Mouse (Mus musculus) liver, embryonic 16.5 days (tissue): ENCODE results near the gene Cyp2s1. TPM values are rescaled to one million over a fixed set of nuclear protein-coding genes. Genes with fewer than 3 reads are reported as not detected.

Source experiments
- ATAC-seq: fragments of 200-750 bp; cut with Nextera tagmentation; 2 replicates; pipeline ENCODE4 v1.8.0; 2017; ENCODE audit warnings: low read depth, mild to moderate bottlenecking, moderate number of reproducible peaks, moderate library complexity
- H3K27ac ChIP-seq: fragments of 300-500 bp; sonication (generic); 2 replicates; pipeline ENCODE4 v1.5.1; 2014; ENCODE audit warnings: mild to moderate bottlenecking, low read length
- H3K27me3 ChIP-seq: fragments of 300-500 bp; sonication (generic); 2 replicates; pipeline ENCODE4 v1.6.1; 2014; ENCODE audit warnings: low read depth, low read length, mixed read lengths; ENCODE audit not compliant: control insufficient read depth, insufficient read depth
- H3K36me3 ChIP-seq: fragments of 300-500 bp; sonication (generic); 2 replicates; pipeline ENCODE4 v1.6.1; 2014; ENCODE audit warnings: mild to moderate bottlenecking; ENCODE audit not compliant: control insufficient read depth, insufficient read depth
- H3K4me1 ChIP-seq: fragments of 300-500 bp; sonication (generic); 2 replicates; pipeline ENCODE4 v1.6.1; 2014; ENCODE audit warnings: low read depth, low read length, mixed read lengths; ENCODE audit not compliant: control insufficient read depth
- H3K4me2 ChIP-seq: fragments of 300-500 bp; sonication (generic); 2 replicates; pipeline ENCODE4 v1.6.1; 2014; ENCODE audit warnings: low read depth, low read length, mixed read lengths
- H3K4me3 ChIP-seq: fragments of 300-500 bp; sonication (generic); 2 replicates; pipeline ENCODE4 v1.5.1; 2014; ENCODE audit warnings: low read depth, mild to moderate bottlenecking, low read length
- H3K9ac ChIP-seq: fragments of 300-500 bp; sonication (generic); 2 replicates; pipeline ENCODE4 v1.6.1; 2014; ENCODE audit warnings: low read depth, low read length
- H3K9me3 ChIP-seq: fragments of 300-500 bp; sonication (generic); replicated peaks from 2 replicates; pipeline ENCODE4 v1.6.1; 2016; ENCODE audit warnings: low read length; ENCODE audit not compliant: control insufficient read depth
- WGBS: fragments of 180-500 bp; shearing (Covaris S2); extraction: QIAGEN DNeasy Blood & Tissue Kit; methylation state at CpG from one replicate; pipeline ENCODE4 v1.1.7; 2014; ENCODE audit not compliant: insufficient replicate concordance; 5-methylcytosine and 5-hydroxymethylcytosine counted together
- microRNA-seq: library from miRNA; unstranded; fragments of <30 nt; microRNA quantifications from one replicate; pipeline ENCODE4, GENCODE M21; 2016
- polyA plus RNA-seq: library from polyadenylated mRNA; unstranded; fragments of >200 nt; fragmentation: Nextera tagmentation; extraction: Ambion mirVana; gene quantifications from 2 replicates; pipeline ENCODE4 v1.2.1, GENCODE M21; 2015

Cyp2s1 gene
- polyA plus RNA-seq, 1 experiment from 2014 or later = 0.80 TPM

DNA sequence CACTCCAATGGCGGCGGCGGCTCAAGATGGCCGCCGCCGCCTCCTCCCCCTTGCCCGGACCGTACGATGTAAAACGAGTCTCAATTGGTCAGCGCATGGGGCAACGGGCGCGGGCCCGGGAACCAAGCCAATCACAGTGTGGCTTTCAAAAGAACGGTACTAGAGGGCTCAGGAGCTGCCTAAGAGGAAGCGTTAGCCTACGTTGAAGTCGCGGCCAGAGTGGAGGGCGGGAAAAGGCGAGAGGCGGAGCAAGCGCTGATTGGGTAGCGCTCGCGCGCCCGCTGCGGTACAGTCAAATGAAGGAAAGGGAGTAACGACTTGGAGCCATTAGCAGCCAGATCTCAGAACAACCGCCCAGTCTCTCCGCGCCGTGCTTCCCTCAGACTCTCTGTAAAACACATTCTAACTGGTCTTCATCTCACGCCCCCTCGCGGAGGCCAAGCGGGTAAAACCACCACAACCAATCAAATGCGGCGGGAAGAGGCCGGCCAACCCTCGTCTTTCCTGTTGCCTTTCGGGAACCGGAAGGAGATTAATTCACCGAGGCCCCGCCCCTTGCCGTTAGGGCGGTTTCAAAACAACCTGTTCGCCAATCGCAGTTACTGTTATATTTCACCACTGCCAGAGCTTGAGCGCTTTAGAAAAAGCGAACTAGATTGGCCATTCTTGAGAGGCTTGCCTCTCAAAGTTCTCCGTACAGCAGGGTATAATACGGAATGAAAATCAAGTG, 61.8 kb downstream of the Cyp2s1 start, which contains the start of gene Hnrnpul1:
TSS of gene Hnrnpul1 (minus strand) at position 20 of the 730 bp plus-strand sequence.
- Histone ChIP-seq H3K9ac (peak within 1 kb of the TSS; percentile 99), H3K9me3 (no peaks in the 10 kb centered on the region), H3K36me3 (peaks cover 13% of the 10 kb centered on the region), H3K27ac (peak within 1 kb of the TSS; percentile 96), H3K4me3 (peak within 1 kb of the TSS; percentile 93), H3K4me1 (peaks cover 19% of the 10 kb centered on the region), H3K4me2 (peak within 1 kb of the TSS; percentile 83), H3K27me3 (no peaks in the 10 kb centered on the region)
- WGBS = under 1% methylated on average over 55 of the region's 55 CpGs
- peak; percentile 89 for ATAC-seq

DNA sequence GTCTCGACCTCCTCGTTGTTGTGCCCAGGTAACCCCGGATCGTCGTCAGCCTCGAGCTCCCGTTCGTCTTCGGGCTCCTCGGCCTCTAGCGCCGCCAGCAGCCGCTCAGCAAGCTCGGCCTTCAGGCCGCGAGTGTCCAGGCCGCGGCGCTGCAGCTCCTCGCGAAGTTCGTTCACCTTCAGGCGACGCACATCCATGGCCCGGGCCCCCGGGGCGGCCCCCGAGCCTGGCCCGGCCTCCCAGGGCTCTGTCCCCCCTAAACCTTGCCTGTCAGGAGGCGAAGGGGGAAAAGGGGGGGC, 62.3 kb downstream of the Cyp2s1 start:
- peak overlapping the region; percentile 99 for H3K9ac ChIP-seq
- 0% methylated on average over 30 of the region's 30 CpGs for WGBS
- H3K36me3 ChIP-seq = peaks cover 18% of the 10 kb centered on the region
- no peaks in the 10 kb centered on the region for H3K27me3 ChIP-seq
- no peaks in the 10 kb centered on the region for H3K9me3 ChIP-seq
- ATAC-seq = no peak
- H3K4me2 ChIP-seq = peak overlapping the region; percentile 70; the same call in 1 of the 2 replicates
- peaks cover 19% of the 10 kb centered on the region for H3K4me1 ChIP-seq
- H3K4me3 ChIP-seq = peak overlapping the region; percentile 93
- H3K27ac ChIP-seq = peak overlapping the region; percentile 96

- Histone ChIP-seq H3K27ac (peak overlapping the region; percentile 96), H3K9me3 (no peaks in the 10 kb centered on the region), H3K9ac (peak overlapping the region; percentile 99), H3K4me2 (peak overlapping the region; percentile 70), H3K4me1 (peaks cover 19% of the 10 kb centered on the region), H3K27me3 (no peaks in the 10 kb centered on the region), H3K36me3 (peaks cover 23% of the 10 kb centered on the region), H3K4me3 (peak overlapping the region; percentile 93)
- under 1% methylated on average over 44 of the region's 46 CpGs for WGBS
- ATAC-seq = no peak
These were observed 62.9 kb downstream of the Cyp2s1 start for GRCm38 (mm10) chr7:25753643-25754438.

DNA sequence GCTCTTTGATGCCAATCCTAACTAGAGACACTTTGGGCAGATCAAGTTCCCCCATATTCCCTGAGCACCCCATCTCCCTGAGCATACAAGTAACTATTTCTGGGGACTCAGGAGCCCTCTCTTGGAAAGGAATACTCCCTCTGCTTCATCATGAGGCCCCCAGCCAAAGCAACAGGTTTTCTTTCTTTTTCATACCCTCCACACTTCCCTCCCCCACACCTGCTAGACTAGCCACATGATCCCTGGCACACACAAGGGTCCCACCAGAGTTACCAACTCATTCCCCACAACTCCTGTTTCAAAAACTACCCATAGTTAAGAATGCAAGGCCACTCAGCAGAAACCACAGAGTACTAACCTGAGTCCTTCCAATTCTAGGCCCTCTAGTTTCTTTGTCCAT, 63.6 kb downstream of the Cyp2s1 start:
- Histone ChIP-seq H3K27me3 (no peaks in the 10 kb centered on the region), H3K9me3 (no peaks in the 10 kb centered on the region), H3K36me3 (peaks cover 31% of the 10 kb centered on the region), H3K4me1 (peaks cover 19% of the 10 kb centered on the region), H3K4me3 (peak overlapping the region; percentile 93), H3K9ac (peak overlapping the region; percentile 99), H3K27ac (peak overlapping the region; percentile 96; the same call in 1 of the 2 replicates), H3K4me2 (peak overlapping the region; percentile 70)
- ATAC-seq = no peak

Small RNA genes lying within 50 kb of the gene (microRNA-seq; reads per million reads assigned to microRNA genes)
- gene Gm24865 = not detected

Other genes with a start within 250 kb of the Cyp2s1 start
- gene Erich4, start 201.0 kb downstream of the Cyp2s1 start, polyA plus RNA-seq = 0.63 and 0.65 TPM in 2 replicates
- 8.1 and 8.9 TPM in 2 replicates for gene Dmac2, start 197.5 kb downstream of the Cyp2s1 start, polyA plus RNA-seq
- 2.9 and 3.1 TPM in 2 replicates for gene B3gnt8, start 190.3 kb downstream of the Cyp2s1 start, polyA plus RNA-seq
- 36.7 and 43.1 TPM in 2 replicates for gene Bckdha, start 157.9 kb downstream of the Cyp2s1 start, polyA plus RNA-seq
- gene Exosc5, start 157.7 kb downstream of the Cyp2s1 start, polyA plus RNA-seq = 39.1 and 40.7 TPM in 2 replicates
- 0.78 and 1.3 TPM in 2 replicates for gene Tmem91, start 141.7 kb downstream of the Cyp2s1 start, polyA plus RNA-seq
- 20.1 and 21.0 TPM in 2 replicates for gene B9d2, start 136.1 kb downstream of the Cyp2s1 start, polyA plus RNA-seq
- 3.1 and 4.1 TPM in 2 replicates for gene Tgfb1, start 129.9 kb downstream of the Cyp2s1 start, polyA plus RNA-seq
- 8.5 and 11.9 TPM in 2 replicates for gene Ccdc97, start 97.8 kb downstream of the Cyp2s1 start, polyA plus RNA-seq
- 24.8 and 24.9 TPM in 2 replicates for gene Hnrnpul1, start 62.2 kb downstream of the Cyp2s1 start, polyA plus RNA-seq
- 20.2 and 24.9 TPM in 2 replicates for gene Axl, start 28.2 kb downstream of the Cyp2s1 start, polyA plus RNA-seq
- 0.08 and 0.13 TPM in 2 replicates for gene Cyp2b10, start 80.7 kb upstream of the Cyp2s1 start, polyA plus RNA-seq
- gene Cyp2b13, start 244.6 kb upstream of the Cyp2s1 start, polyA plus RNA-seq = 0.35 and 0.43 TPM in 2 replicates